Mouse (Mus musculus): Measurements from ENCODE around the gene Nek11. TPM values are rescaled to one million over a fixed set of nuclear protein-coding genes. Genes with fewer than 3 reads are reported as not detected.

Nek11 gene
- polyA plus RNA-seq, 1 experiment from 2014 or later, result 0.08 TPM

Other genes starting within 250 kb of the Nek11 start
- 10.8 and 16.2 TPM in 2 replicates for gene Aste1, start 132 bp downstream of the Nek11 start, polyA plus RNA-seq (2014; fragmentation: Nextera tagmentation; extraction: Ambion mirVana)
- 74.3 and 74.9 TPM in 2 replicates for gene Atp2c1, start 131.8 kb upstream of the Nek11 start, polyA plus RNA-seq (2014; fragmentation: Nextera tagmentation; extraction: Ambion mirVana)
- gene Pik3r4, start 247.5 kb upstream of the Nek11 start, polyA plus RNA-seq (2014; fragmentation: Nextera tagmentation; extraction: Ambion mirVana), result 24.5 and 25.1 TPM in 2 replicates

Data from lung, embryonic 14.5 days (tissue).